Mouse (Mus musculus) testis, adult 2 months (tissue): ENCODE results near the gene Tenm4. TPM values are rescaled to one million over a fixed set of nuclear protein-coding genes. Genes with fewer than 3 reads are reported as not detected.

Experiments
- H3K27ac ChIP-seq: fragments of 200-500 bp; 2 replicates; pipeline ENCODE4 v1.5.1; 2012; ENCODE audit warnings: low read depth, low read length; ENCODE audit not compliant: control insufficient read depth, insufficient read depth
- H3K27me3 ChIP-seq: fragments of 200-500 bp; 2 replicates; pipeline ENCODE4 v1.6.1; 2012; ENCODE audit warnings: mild to moderate bottlenecking, low read length, moderate library complexity; ENCODE audit not compliant: control insufficient read depth, insufficient read depth
- H3K36me3 ChIP-seq: fragments of 200-500 bp; 2 replicates; pipeline ENCODE4 v1.6.1; 2012; ENCODE audit warnings: mild to moderate bottlenecking, low read length; ENCODE audit not compliant: control insufficient read depth, insufficient read depth
- H3K4me1 ChIP-seq: fragments of 200-500 bp; 2 replicates; pipeline ENCODE4 v1.6.1; 2012; ENCODE audit warnings: low read length; ENCODE audit not compliant: control insufficient read depth, insufficient read depth
- H3K4me3 ChIP-seq: fragments of 200-500 bp; 2 replicates; pipeline ENCODE4 v1.5.1; 2012; ENCODE audit warnings: low read depth, mild to moderate bottlenecking, low read length, moderate library complexity, mixed read lengths; ENCODE audit not compliant: control insufficient read depth
- CTCF ChIP-seq: fragments of 200-500 bp; IDR thresholded peaks from 2 replicates; pipeline ENCODE4 v1.5.1; 2012; ENCODE audit warnings: low read depth, mild to moderate bottlenecking, inconsistent platforms, low read length, moderate library complexity; ENCODE audit not compliant: control insufficient read depth, insufficient read depth, insufficient replicate concordance
- POLR2A ChIP-seq: fragments of 200-500 bp; IDR thresholded peaks from 2 replicates; pipeline ENCODE4 v1.6.1; 2012; ENCODE audit warnings: low read depth, mild to moderate bottlenecking, inconsistent platforms, low read length, moderate library complexity; ENCODE audit not compliant: control insufficient read depth
- polyA plus RNA-seq: library from polyadenylated mRNA; depleted of rRNA; stranded (reverse); fragments of >200 nt; gene quantifications from 2 replicates; pipeline ENCODE4 v1.2.3, GENCODE M21; 2012

Tenm4 gene
- polyA plus RNA-seq, 1 experiment, result 2.3 TPM

DNA sequence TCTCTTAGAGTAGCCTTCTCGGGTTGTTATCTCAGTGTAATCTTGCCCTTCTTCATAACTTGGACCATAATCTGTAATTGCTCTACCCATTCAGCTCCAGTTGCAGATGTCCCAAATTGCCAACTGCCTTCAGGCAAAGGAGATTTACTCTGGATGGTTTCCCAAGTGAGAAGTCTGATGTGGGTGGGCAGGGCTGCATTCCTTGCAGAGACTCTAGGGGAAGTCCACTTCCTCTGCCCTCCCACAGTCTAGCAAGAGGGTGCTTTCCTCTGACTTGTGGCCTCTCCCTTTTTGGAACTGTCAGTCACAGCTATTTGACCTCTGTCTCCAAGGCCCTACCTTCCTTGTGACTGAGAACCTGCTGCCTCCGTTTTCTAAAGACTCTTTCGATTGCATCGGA is 22.9 kb upstream of the Tenm4 start:
- H3K4me1 ChIP-seq, result no peaks in the 10 kb centered on the region
- no peak for TF ChIP-seq CTCF
- no peak for TF ChIP-seq POLR2A
- H3K4me3 ChIP-seq, result no peak overlapping the region
- no peaks in the 10 kb centered on the region for H3K27me3 ChIP-seq
- H3K27ac ChIP-seq, result no peak overlapping the region
- H3K36me3 ChIP-seq, result no peaks in the 10 kb centered on the region

DNA sequence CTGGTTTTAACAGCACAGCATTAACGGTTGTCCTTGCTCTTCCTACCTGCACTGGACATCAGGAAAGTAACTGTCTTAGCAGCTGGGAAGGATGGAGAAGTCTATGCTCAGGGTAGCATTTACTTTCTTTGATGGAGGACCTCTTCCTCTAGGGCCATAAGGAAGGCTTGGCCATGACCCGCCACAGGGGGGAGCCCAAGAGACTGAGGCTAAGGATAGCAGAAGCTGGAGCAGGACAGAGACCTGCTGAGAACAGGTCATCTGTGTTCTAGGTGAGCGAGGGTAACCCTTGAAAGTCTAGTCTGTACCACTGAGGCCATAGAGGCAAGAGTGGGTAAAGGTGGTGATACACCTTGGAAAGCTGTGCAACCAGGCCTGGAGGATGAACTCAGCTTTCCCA is 19.8 kb upstream of the Tenm4 start:
- H3K36me3 ChIP-seq, result no peaks in the 10 kb centered on the region
- no peak overlapping the region for H3K27ac ChIP-seq
- TF ChIP-seq POLR2A (no peak), CTCF (peak; percentile 57; the same call in 1 of the 2 replicates)
- H3K27me3 ChIP-seq, result no peaks in the 10 kb centered on the region
- no peaks in the 10 kb centered on the region; the same call in 1 of the 2 replicates for H3K4me1 ChIP-seq
- no peak overlapping the region for H3K4me3 ChIP-seq

DNA sequence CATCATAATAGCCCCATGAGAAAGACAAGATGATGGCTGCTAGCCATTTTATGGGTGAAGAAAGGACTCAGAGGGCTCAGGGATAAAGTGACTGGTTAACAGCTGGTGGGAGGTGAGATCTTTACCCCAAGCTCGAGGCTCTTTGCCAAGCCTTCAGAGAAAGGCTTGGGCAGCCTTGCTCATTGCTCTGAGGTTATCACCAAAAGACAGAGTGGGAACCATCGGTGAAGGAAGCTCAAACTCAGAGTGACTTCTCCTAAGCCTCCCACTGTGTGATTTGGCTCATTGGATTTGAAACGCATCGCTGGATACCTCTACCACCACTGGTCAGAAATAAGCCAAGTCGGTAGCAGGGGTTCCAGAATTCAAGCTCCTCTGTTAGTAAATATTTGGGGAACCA is 19.1 kb upstream of the Tenm4 start:
- Histone ChIP-seq H3K4me3 (no peak overlapping the region), H3K4me1 (no peaks in the 10 kb centered on the region; the same call in 1 of the 2 replicates), H3K27me3 (no peaks in the 10 kb centered on the region), H3K36me3 (no peaks in the 10 kb centered on the region), H3K27ac (no peak overlapping the region)
- no peak for TF ChIP-seq CTCF
- TF ChIP-seq POLR2A, result no peak

DNA sequence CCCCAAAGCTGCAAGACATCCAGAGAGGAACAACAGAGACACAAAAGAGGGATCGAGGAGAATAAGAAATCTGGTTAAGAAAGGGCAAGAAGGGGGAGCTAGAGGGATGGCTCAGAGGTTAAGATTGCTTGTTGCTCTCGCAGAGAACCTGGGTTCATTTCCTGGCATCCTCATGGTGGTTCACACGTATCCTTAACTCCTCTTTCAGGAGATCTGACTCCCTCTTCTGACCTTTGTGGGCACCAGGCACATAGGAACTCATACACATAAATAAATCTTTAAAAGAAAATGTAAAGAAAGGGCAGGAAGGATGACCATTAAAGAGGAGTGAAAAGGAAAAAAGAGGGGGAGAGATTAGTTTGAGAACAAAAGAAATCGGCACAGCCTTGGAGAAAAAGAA is 18.6 kb upstream of the Tenm4 start:
- H3K4me3 ChIP-seq, result no peak overlapping the region
- no peaks in the 10 kb centered on the region for H3K36me3 ChIP-seq
- no peak overlapping the region for H3K27ac ChIP-seq
- no peaks in the 10 kb centered on the region; the same call in 1 of the 2 replicates for H3K4me1 ChIP-seq
- TF ChIP-seq POLR2A (no peak), CTCF (no peak)
- no peaks in the 10 kb centered on the region for H3K27me3 ChIP-seq

DNA sequence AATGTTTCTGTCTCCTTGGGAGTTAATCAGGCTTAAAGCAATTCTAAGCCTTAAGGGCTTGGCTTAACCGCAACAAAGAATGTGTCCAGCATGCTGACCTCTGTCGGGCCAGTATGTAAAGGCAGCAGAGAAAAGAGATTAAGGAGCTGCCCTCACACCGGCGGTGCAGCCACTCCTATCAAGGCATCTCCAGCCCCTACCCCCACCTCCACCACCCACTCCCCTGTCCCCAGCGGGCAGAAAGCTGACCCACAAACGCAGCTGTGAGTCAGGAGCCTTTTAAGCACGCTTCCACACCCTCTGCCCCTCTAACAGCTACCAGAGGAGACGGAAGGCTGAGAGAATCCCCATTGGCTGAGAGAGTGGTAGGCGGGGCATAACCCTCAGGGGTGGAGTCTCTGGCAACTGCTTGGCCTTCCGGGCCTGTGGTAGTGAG is 18.1 kb upstream of the Tenm4 start:
- Histone ChIP-seq H3K36me3 (no peaks in the 10 kb centered on the region), H3K4me1 (no peaks in the 10 kb centered on the region; the same call in 1 of the 2 replicates), H3K27me3 (no peaks in the 10 kb centered on the region), H3K4me3 (peak overlapping the region; percentile 28), H3K27ac (no peak overlapping the region)
- TF ChIP-seq POLR2A (peak; percentile 36; the same call in 1 of the 2 replicates), CTCF (no peak)

DNA sequence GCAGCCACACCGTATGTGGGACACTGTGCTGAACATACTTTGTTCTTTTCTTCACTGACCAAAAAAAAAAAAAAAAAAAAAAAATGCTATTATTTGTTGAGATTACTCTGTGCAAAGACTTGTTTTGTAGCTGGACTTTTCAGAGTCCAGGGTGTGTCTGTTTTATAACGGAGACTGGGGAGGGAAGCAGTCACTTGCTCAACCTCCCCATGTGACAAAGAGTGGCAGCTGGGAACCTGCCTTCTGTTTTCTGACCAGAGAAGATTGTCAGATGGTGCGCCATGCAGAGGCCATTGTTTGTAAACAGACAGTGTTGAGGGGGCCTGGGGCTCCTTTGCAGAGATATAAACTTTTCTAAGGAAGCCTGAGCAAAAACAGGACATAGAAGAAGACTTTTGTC is 17.0 kb upstream of the Tenm4 start:
- Histone ChIP-seq H3K4me3 (no peak overlapping the region), H3K27ac (no peak overlapping the region), H3K27me3 (no peaks in the 10 kb centered on the region), H3K36me3 (no peaks in the 10 kb centered on the region), H3K4me1 (no peaks in the 10 kb centered on the region; the same call in 1 of the 2 replicates)
- no peak for TF ChIP-seq CTCF
- no peak for TF ChIP-seq POLR2A

DNA sequence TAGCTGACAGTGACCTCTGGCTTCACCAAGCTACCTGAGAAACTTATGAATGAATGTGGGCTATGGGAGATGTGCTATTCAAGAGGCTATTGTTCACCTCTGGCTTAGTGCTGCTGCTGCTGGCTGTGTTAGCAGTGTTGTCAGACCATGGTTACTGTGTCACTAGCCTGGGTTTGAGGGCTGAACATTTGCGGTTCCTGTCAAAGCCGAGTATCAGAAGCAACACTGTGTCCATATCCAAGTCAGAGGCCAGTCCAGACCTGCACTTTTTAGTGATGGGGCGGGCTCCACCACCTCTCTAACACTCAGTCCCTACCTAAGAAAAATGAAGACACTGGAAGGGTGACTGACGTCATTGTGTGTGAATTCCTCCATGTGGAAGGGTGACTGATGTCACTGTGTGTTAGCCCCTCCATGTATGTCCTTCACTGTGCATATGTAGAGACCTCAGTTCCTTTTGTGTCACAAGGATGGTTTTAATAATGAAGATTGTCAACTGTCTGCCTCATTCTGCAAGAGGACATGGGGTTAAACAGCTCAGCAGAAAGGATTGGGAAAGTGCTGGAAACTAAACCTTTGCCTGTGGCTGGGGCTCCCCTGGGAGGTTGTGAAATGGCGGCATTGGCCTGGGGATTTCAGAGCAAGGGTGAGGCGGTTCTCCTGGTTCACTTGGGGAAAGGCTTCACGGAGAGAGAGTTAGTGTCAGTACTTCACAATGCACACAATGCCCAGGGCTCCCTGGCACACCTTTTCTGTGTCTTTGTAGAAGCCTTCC is 14.4 kb upstream of the Tenm4 start:
- TF ChIP-seq CTCF, result no peak
- TF ChIP-seq POLR2A, result no peak
- H3K27me3 ChIP-seq, result no peaks in the 10 kb centered on the region

More for the DNA sequence above, 14.4 kb upstream of the Tenm4 start:
- no peaks in the 10 kb centered on the region for H3K36me3 ChIP-seq
- no peak overlapping the region for H3K27ac ChIP-seq
- H3K4me1 ChIP-seq, result no peaks in the 10 kb centered on the region; the same call in 1 of the 2 replicates
- H3K4me3 ChIP-seq, result no peak overlapping the region
